Comparison of ENCODE assay signal across 7 mouse cellular contexts in the genomic region with DNA sequence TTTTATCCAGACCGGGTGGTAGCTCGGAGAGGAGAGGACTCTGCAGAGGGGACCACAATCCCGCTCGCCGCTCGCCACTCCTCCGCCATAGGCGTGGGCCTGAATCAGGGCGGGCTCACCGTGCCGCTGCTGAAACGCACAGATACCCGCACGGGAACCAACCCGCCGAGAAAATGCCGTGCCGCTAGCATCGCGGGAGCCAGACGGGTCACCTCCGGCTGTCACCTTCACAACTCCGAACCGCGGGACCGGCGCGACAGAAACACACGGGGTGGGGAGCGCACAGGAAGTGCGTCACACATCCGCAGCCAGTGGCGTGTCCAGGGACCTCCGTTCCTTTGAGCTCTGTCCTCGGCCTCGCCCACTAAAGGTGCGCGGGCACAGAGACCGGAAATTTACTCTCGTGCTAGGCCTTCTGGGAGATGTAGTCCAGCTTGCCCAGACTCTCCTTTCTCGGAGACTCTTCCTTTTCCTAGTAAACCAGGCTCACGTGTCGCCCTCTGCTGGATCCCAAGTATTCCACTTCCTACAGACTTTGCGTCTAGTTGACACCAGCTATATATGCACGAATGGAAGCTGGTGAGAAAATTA. TPM values are rescaled to one million over a fixed set of nuclear protein-coding genes. Genes with fewer than 3 reads are reported as not detected.
DNase-seq lines count a peak whose midpoint lies in the region; ATAC-seq lines count a peak whose summit lies in the region.

Gene Ndufv1, minus strand, starts transcription at position 375 of the 591 bp plus-strand sequence.

- peak within 1 kb of the TSS; percentile 80 for H3K4me3 ChIP-seq in intestine, embryonic 15.5 days (replicated peaks)
- H3K4me3 ChIP-seq in midbrain, embryonic 10.5 days: peak within 1 kb of the TSS; percentile 94

- H3K9me3 ChIP-seq in intestine, embryonic 15.5 days: no peaks in the 10 kb centered on the region
- no peaks in the 10 kb centered on the region for H3K9me3 ChIP-seq in midbrain, embryonic 10.5 days (replicated peaks)

- H3K4me1 ChIP-seq in intestine, embryonic 15.5 days (replicated peaks): peaks cover 8% of the 10 kb centered on the region; the same call in 1 of the 2 replicates
- H3K4me1 ChIP-seq in midbrain, embryonic 10.5 days: peaks cover 21% of the 10 kb centered on the region

- peaks cover 20% of the 10 kb centered on the region for H3K36me3 ChIP-seq in intestine, embryonic 15.5 days
- peaks cover 36% of the 10 kb centered on the region for H3K36me3 ChIP-seq in midbrain, embryonic 10.5 days

- peak; percentile 98 for DNase-seq in adrenal gland, adult 2 months
- peak; percentile 97 for DNase-seq in embryo, embryonic 11.5 days (ENCODE audit: low read depth, low spot score)
- DNase-seq in gastrocnemius, postnatal 36 days: peak; percentile 89 to 92
- peak; percentile 98 to 100 for DNase-seq in left cerebral cortex, postnatal 25 days (ENCODE audit: low spot score in 2 of 2)
- peak; percentile 98 for DNase-seq in midbrain, embryonic 10.5 days (ENCODE audit: low spot score)
- DNase-seq in right cerebral cortex, postnatal 4 days: peak; percentile 95

- no peaks in the 10 kb centered on the region for H3K27me3 ChIP-seq in intestine, embryonic 15.5 days (replicated peaks)
- no peaks in the 10 kb centered on the region for H3K27me3 ChIP-seq in midbrain, embryonic 10.5 days (ENCODE audit: low read depth, poor library complexity, severe bottlenecking)

- WGBS in intestine, embryonic 15.5 days: under 1% methylated on average over 45 of the region's 45 CpGs
- WGBS in midbrain, embryonic 10.5 days: under 1% methylated on average over 45 of the region's 45 CpGs

- peak within 1 kb of the TSS; percentile 41; the same call in 1 of the 2 replicates for H3K27ac ChIP-seq in intestine, embryonic 15.5 days
- peak within 1 kb of the TSS; percentile 84 for H3K27ac ChIP-seq in midbrain, embryonic 10.5 days (replicated peaks)

- peak within 1 kb of the TSS; percentile 65 for H3K4me2 ChIP-seq in intestine, embryonic 15.5 days (replicated peaks)

- H3K9ac ChIP-seq in intestine, embryonic 15.5 days: peak within 1 kb of the TSS; percentile 69

- intact Hi-C loops in gastrocnemius, postnatal 36 days (cut with DNase I): loop anchor here (1.0 to 10.0 kb wide), 2 partner anchors 65 to 212 kb away; no protein-coding TSS in a partner anchor
- intact Hi-C loops in left cerebral cortex, postnatal 25 days (cut with DNase I): loop anchor here (1.0 to 10.0 kb wide), 3 partner anchors 12 to 292 kb away; partner anchors contain the start of genes Gm49405, Grk2 and Nudt8

- ATAC-seq in intestine, embryonic 15.5 days: peak; percentile 99

RNA-seq across cellular contexts. Expression of gene Ndufv1, which starts in this region (rescaled TPM):
- 100 to 1,000 TPM; 260 to 445 TPM for total RNA-seq in adrenal gland, adult 2 months (2021)
- 145 and 150 TPM in 2 replicates for polyA plus RNA-seq in adrenal gland, adult 2 months (2012; rRNA removed)
- total RNA-seq in gastrocnemius, postnatal 36 days (2021): 100 to 1,000 TPM; 417 to 445 TPM
- 241 and 274 TPM in 2 replicates for polyA plus RNA-seq in intestine, embryonic 15.5 days (2015; fragmentation: Nextera tagmentation; extraction: Ambion mirVana)
- 100 to 1,000 TPM; 221 to 241 TPM for total RNA-seq in left cerebral cortex, postnatal 25 days (2021)
- polyA plus RNA-seq in midbrain, embryonic 10.5 days (2016; fragmentation: Nextera tagmentation; extraction: Ambion mirVana): 188 and 207 TPM in 2 replicates

Comparison
In these comparisons a context has a peak if more than half of its experiments do, and no peak if none do; other contexts are left out.
1. Peak in every context shown above with its lines: DNase-seq, ATAC-seq, H3K4me3 ChIP-seq and H3K27ac ChIP-seq.